Mouse (Mus musculus) embryonic facial prominence, embryonic 12.5 days (tissue): ENCODE measurements around the gene Gm28374. TPM values are rescaled to one million over a fixed set of nuclear protein-coding genes. Genes with fewer than 3 reads are reported as not detected.

Experiments
- ATAC-seq: fragments of 200-750 bp; cut with Nextera tagmentation; 2 replicates; pipeline ENCODE4 v1.8.0; 2017; ENCODE audit not compliant: insufficient number of reproducible peaks, insufficient read depth, low FRiP score, low TSS enrichment
- H3K27ac ChIP-seq: fragments of 300-500 bp; sonication (generic); 2 replicates; pipeline ENCODE4 v1.5.1; 2016; ENCODE audit warnings: mild to moderate bottlenecking
- H3K27me3 ChIP-seq: fragments of 300-500 bp; sonication (generic); 2 replicates; pipeline ENCODE4 v1.6.1; 2016; ENCODE audit warnings: mild to moderate bottlenecking, moderate library complexity
- H3K36me3 ChIP-seq: fragments of 300-500 bp; sonication (generic); 2 replicates; pipeline ENCODE4 v1.6.1; 2016; ENCODE audit warnings: mild to moderate bottlenecking
- H3K4me1 ChIP-seq: fragments of 300-500 bp; sonication (generic); 2 replicates; pipeline ENCODE4 v1.6.1; 2016
- H3K4me2 ChIP-seq: fragments of 300-500 bp; sonication (generic); replicated peaks from 2 replicates; pipeline ENCODE4 v1.6.1; 2016; ENCODE audit warnings: mild to moderate bottlenecking, moderate library complexity
- H3K4me3 ChIP-seq: fragments of 300-500 bp; sonication (generic); 2 replicates; pipeline ENCODE4 v1.5.1; 2016; ENCODE audit warnings: mild to moderate bottlenecking
- H3K9ac ChIP-seq: fragments of 300-500 bp; sonication (generic); 2 replicates; pipeline ENCODE4 v1.6.1; 2016; ENCODE audit warnings: mild to moderate bottlenecking, moderate library complexity
- H3K9me3 ChIP-seq: fragments of 300-500 bp; sonication (generic); 2 replicates; pipeline ENCODE4 v1.6.1; 2016; ENCODE audit warnings: mild to moderate bottlenecking, moderate library complexity
- WGBS: fragments of 180-500 bp; shearing (Covaris S2); methylation state at CpG from one replicate; pipeline ENCODE4 v1.1.7; 2016; 5-methylcytosine and 5-hydroxymethylcytosine counted together
- polyA plus RNA-seq: library from polyadenylated mRNA; unstranded; fragments of >200 nt; fragmentation: Nextera tagmentation; extraction: Ambion mirVana; gene quantifications from 2 replicates; pipeline ENCODE4 v1.2.1, GENCODE M21; 2016

The Gm28374 gene
- polyA plus RNA-seq, 1 experiment from 2014 or later, result 1.2 TPM

DNA sequence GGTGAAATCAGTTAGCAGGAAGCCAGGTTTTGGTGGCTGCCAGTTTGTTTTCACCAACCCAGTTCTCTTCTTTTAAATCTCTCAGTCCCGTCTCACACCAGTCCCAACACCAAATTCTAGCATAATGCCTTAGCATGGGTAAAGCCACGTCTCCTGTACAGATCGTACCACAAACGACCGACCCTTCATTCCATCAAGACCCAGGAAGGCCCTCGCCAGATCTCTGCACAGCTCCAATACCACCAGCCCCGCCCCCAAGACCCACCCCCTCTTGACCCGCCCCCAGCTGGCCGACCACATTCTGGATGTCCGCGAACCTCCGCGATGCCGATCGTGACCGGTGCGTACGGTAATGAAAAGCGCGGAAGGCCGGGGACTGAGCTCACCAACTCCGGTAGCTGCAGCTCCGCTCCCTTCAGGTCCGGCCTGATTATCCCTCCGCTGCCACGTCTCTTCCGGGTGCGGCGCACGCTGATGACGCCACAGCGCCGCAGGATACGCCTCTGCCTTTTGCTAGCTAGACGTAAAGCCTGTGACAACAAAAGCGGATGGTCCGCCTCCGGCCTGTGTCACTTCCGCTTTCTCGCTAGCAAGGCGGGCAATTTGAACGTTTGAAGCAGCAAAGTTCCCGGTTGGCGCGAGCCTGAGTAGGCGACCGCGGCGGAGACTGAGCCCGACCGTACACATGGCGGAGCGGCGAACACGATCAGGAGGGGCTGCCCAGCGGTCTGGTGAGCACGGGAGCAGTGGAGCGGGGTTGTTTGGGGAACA, 2.6 kb upstream of the Gm28374 start, which contains the start of the genes Zfpl1 and Cdca5:
Gene Zfpl1 (minus strand): TSS at position 479 of the 771 bp plus-strand sequence.
Gene Cdca5 (plus strand): TSS at position 506 of the 771 bp plus-strand sequence.
- Histone ChIP-seq H3K4me3 (peak within 1 kb of the TSS; percentile 80), H3K27ac (peak within 1 kb of the TSS; percentile 73), H3K4me2 (peak within 1 kb of the TSS; percentile 97), H3K9me3 (no peaks in the 10 kb centered on the region), H3K27me3 (no peaks in the 10 kb centered on the region), H3K9ac (peak within 1 kb of the TSS; percentile 79), H3K4me1 (peaks cover 14% of the 10 kb centered on the region), H3K36me3 (peaks cover 55% of the 10 kb centered on the region)
- WGBS, result under 1% methylated on average over 58 of the region's 58 CpGs
- ATAC-seq, result peak; percentile 86

DNA sequence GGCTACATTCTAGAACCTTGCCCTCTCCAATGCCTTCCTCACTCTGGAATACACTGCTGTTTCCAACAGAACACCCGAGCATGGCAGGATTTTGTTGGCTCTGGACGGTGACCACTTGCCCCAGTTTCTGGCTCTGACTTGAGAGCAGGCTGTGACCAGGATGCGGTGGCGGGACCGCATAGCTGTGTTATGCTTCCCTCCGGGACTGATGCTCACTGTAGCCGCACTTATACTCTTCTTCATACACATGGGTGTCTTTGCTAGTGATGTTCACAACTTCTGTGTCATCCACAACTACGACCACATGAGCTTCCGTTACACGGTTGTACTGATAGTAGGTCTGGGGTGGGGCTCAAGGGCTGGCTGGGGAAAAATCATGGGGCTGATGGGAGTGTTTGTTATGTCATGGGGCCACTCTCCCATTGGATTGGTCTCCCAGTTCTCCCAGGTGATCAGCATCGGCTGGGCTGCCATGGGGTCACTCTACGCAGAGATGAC, 2.0 kb downstream of the Gm28374 start, which contains the start of gene Tmem262:
Gene Tmem262 (plus strand): TSS at position 51 of the 498 bp plus-strand sequence.
- H3K4me1 ChIP-seq, result peaks cover 19% of the 10 kb centered on the region
- peaks cover 31% of the 10 kb centered on the region for H3K36me3 ChIP-seq

DNA sequence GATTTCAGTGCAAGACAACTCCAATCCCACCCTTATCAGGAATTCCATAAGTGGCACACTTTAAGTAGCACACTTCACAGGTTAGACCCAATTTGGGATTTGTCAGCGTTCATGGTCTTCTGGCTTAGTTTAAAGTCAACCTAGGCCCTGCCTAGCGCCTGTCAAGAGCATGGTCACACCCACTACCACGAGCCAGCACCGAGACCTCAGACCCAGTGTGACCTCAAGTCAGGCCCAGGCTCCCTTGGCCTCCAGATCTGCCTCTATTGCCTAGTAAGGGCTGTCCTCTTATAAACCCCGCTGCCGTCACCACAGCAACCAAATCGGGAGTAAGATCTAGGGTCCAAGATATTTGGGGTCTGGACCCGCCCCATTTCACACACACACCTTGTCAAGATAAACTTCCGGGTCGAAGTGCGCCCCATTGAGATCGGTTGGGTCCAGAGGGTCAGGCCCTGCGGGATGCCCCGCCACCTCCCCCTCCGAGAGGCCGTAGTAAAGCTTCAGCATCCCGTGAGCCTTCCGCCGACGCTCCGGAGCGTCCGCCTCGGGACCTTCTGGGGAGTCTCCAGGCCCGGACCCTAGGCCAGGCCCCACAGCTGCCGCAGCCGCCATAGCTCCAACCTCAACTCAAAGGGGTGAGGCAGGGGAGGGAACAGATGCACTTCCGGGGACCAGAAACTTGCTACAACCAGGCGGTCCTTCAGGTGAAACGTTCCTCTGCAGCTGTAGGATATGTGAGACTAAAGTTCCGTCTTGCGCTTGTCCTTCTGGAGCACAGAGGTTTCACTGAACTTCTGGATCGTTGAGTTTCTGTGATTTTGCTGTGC, 5.3 kb downstream of the Gm28374 start, which contains the start of gene Vps51:
Gene Vps51 (minus strand): TSS at position 668 of the 830 bp plus-strand sequence.
- peaks cover 42% of the 10 kb centered on the region for H3K36me3 ChIP-seq
- 3% methylated on average over 33 of the region's 33 CpGs for whole genome bisulfite sequencing
- H3K4me3 ChIP-seq, result peak within 1 kb of the TSS; percentile 64
- H3K4me1 ChIP-seq, result peaks cover 9% of the 10 kb centered on the region
- H3K9me3 ChIP-seq, result no peaks in the 10 kb centered on the region
- H3K9ac ChIP-seq, result peak within 1 kb of the TSS; percentile 71
- peak within 1 kb of the TSS; percentile 74 for H3K27ac ChIP-seq
- no peaks in the 10 kb centered on the region for H3K27me3 ChIP-seq
- peak within 1 kb of the TSS; percentile 82 for H3K4me2 ChIP-seq
- ATAC-seq, result peak; percentile 80

More for the DNA sequence above, 2.0 kb downstream of the Gm28374 start, which contains the start of gene Tmem262:
- no peak within 1 kb of the TSS for H3K27ac ChIP-seq
- H3K4me3 ChIP-seq, result no peak within 1 kb of the TSS
- no peak for ATAC-seq
- no peak within 1 kb of the TSS for H3K9ac ChIP-seq
- H3K9me3 ChIP-seq, result no peaks in the 10 kb centered on the region
- H3K27me3 ChIP-seq, result no peaks in the 10 kb centered on the region
- no peak within 1 kb of the TSS for H3K4me2 ChIP-seq
- 91% methylated on average over 12 of the region's 12 CpGs for WGBS

DNA sequence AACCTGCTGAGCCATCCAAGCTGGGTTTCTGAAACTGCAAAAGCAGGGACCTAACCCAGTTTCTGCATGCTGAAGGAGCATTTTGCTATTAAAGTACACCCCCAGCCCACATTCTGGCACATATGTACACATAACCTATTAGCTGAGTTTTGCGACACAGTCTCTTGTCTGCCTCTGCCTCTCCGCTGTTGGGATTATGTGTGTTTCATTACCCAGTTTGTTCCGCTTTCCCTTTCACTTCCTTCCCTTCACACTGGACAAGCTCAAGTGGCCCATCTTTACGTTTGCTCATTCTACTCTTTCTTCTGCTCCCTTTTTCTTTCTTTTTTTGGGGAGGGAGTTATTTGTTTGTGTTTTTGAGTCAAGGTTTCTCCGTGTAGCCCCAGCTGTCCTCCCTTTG, 8.2 kb downstream of the Gm28374 start:
- WGBS, result 89% methylated on average over 5 of the region's 5 CpGs
- peaks cover 9% of the 10 kb centered on the region for H3K4me1 ChIP-seq
- no peaks in the 10 kb centered on the region for H3K9me3 ChIP-seq
- no peak for ATAC-seq
- no peaks in the 10 kb centered on the region for H3K27me3 ChIP-seq
- no peak overlapping the region for H3K9ac ChIP-seq
- H3K4me3 ChIP-seq, result no peak overlapping the region
- no peak overlapping the region for H3K27ac ChIP-seq
- peaks cover 50% of the 10 kb centered on the region for H3K36me3 ChIP-seq
- H3K4me2 ChIP-seq, result no peak overlapping the region

DNA sequence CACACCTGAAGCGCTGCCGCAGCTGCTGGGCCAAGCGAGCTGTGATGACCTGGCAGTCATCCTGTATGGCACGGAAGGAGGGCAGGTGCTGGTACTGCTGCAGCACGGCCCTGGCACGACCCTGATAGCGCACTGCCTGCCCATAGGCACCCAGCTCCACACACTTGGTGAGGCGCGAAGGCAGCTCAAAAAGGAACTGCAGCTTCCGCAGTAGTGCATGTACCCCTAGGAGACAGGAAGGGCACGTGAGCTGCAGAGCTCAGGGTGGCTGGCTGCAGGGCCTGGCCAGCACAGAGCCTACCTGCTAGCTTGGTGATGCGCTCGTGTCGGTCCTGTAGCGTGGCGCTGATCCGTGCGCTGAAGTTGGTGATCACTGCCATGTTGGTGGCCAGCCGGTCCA, 10.8 kb downstream of the Gm28374 start:
- peaks cover 53% of the 10 kb centered on the region for H3K36me3 ChIP-seq
- peaks cover 19% of the 10 kb centered on the region for H3K4me1 ChIP-seq
- H3K4me2 ChIP-seq, result no peak overlapping the region
- no peak for ATAC-seq
- no peak overlapping the region for H3K9ac ChIP-seq
- WGBS, result 93% methylated on average over 19 of the region's 19 CpGs
- H3K9me3 ChIP-seq, result no peaks in the 10 kb centered on the region
- no peaks in the 10 kb centered on the region for H3K27me3 ChIP-seq
- no peak overlapping the region for H3K27ac ChIP-seq
- H3K4me3 ChIP-seq, result no peak overlapping the region

DNA sequence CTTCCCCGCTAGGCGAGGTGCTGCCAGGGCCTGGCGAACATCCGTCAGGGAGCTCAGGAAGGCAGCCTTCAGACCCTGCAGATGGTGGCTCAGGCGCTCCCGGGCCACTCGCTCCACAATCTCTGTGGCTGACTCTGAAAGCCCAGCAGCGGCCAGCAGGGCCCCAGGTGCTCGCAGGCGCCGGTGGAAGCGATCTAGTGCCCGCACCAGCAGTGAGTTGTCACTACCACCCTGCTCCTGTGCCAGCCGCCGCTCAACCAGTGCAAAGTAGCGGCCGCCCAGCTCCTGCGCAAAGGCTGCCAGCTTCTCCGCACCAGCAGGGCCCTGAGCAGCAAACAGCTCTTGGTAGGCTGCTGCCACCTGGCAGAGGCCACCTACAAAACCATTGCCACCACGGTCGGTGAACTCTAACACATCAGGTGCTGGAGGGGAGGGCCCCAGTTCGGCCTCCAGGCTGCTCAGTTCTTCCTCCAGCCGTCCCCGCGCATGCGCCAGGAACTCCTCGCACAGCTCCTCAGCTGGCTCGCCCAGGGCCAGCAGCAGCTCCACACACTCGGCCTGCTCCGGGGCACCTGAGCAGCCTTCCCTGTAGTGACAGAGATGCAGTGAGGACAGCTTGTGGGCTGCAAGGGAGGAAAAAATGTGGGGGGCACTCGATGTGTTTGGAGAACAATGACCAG, 11.3 kb downstream of the Gm28374 start:
- Histone ChIP-seq H3K4me3 (no peak overlapping the region), H3K27me3 (no peaks in the 10 kb centered on the region), H3K9me3 (no peaks in the 10 kb centered on the region), H3K4me2 (no peak overlapping the region), H3K4me1 (peaks cover 15% of the 10 kb centered on the region), H3K27ac (no peak overlapping the region), H3K9ac (no peak overlapping the region), H3K36me3 (peaks cover 53% of the 10 kb centered on the region)
- ATAC-seq, result no peak
- 90% methylated on average over 31 of the region's 31 CpGs for WGBS

DNA sequence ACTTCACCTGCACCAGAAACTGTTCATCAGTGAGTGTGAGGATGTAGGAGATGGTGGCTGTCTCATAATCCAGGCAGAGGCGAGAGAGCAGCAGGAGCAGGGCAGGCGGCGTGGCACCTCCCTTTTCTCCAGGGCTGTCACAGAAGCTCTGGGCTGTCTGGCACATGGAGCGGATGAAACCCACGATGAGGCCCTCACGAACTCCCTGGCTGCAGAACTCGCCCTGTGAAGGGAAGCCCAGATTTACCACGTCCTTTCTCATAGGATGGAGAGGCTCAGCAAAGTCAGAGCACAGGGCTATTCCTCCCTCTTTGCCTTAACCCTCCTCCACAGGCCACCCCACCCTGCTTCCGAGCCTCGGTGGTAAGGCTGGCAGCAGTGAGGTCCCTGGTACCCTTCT, 12.2 kb downstream of the Gm28374 start:
- H3K27me3 ChIP-seq, result no peaks in the 10 kb centered on the region
- peaks cover 15% of the 10 kb centered on the region for H3K4me1 ChIP-seq
- H3K4me3 ChIP-seq, result no peak overlapping the region
- H3K9me3 ChIP-seq, result no peaks in the 10 kb centered on the region
- H3K4me2 ChIP-seq, result no peak overlapping the region
- peaks cover 53% of the 10 kb centered on the region for H3K36me3 ChIP-seq
- no peak overlapping the region for H3K9ac ChIP-seq
- no peak for ATAC-seq
- 89% methylated on average over 10 of the region's 10 CpGs for WGBS
- H3K27ac ChIP-seq, result no peak overlapping the region

DNA sequence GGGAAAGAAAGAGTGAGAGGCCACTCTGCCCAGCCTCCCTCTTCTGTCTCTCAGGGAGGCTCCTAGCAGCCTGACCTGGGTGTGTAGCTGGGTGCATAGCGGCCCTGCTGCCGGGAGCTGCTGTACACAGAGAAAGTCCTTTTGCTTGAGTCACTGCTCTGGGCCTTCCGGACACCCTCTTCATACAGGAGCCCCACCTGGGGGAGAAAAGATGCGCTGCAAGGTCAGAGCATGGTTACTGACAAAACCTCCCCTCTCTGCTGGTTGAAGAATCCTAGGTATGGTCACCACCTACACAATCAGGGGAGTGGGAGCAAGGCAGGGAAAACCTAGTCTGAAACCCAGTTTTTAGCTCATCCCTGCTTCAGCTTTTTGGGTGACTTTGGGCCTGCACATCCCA, 13.1 kb downstream of the Gm28374 start:
- Histone ChIP-seq H3K4me3 (no peak overlapping the region), H3K27me3 (no peaks in the 10 kb centered on the region), H3K4me1 (peaks cover 15% of the 10 kb centered on the region), H3K9me3 (no peaks in the 10 kb centered on the region), H3K9ac (no peak overlapping the region), H3K27ac (no peak overlapping the region), H3K4me2 (no peak overlapping the region), H3K36me3 (peaks cover 46% of the 10 kb centered on the region)
- 76% methylated on average over 4 of the region's 4 CpGs for WGBS
- ATAC-seq, result no peak

DNA sequence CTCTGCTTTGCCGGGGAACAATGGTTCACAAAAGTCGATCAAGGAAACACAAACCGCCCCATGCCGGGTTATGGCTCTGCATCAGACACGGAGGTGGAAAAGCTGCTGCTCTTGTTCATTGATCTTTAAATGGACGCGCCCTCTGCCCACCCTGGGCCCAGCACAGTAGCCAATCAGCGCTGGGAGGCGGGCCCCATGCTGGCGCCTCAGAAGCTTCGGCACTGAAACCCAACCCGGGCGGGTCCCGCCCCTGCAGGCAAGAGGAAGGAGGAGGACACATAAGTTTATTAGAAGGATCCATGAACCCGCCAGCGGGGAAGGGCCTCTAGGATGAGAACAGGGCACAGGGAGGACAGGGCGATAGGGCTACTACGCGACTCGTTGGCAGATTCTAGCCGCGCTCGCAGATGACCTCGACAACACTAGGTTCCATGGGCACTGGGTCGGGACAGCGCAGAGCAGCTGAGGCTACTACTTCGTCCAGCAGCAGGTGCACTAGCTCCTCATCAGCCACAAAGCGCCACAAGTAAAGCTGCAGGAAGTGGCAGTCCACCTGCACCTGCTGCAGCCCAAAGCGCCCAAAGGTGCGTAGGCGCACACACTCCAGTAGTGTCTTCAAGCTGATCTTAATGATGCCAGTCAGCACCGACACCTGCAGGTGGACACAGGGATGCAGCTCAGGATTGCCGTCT, 14.2 kb downstream of the Gm28374 start, which contains the start of gene Tm7sf2:
Gene Tm7sf2 (minus strand): TSS at position 650 of the 692 bp plus-strand sequence.
- Histone ChIP-seq H3K27ac (peak within 1 kb of the TSS; percentile 80), H3K9ac (peak within 1 kb of the TSS; percentile 59), H3K27me3 (no peaks in the 10 kb centered on the region), H3K36me3 (peaks cover 36% of the 10 kb centered on the region), H3K4me3 (peak within 1 kb of the TSS; percentile 47), H3K4me2 (peak within 1 kb of the TSS; percentile 88), H3K4me1 (peaks cover 16% of the 10 kb centered on the region), H3K9me3 (no peaks in the 10 kb centered on the region)
- peak; percentile 87 for ATAC-seq
- WGBS, result 11% methylated on average over 33 of the region's 33 CpGs

DNA sequence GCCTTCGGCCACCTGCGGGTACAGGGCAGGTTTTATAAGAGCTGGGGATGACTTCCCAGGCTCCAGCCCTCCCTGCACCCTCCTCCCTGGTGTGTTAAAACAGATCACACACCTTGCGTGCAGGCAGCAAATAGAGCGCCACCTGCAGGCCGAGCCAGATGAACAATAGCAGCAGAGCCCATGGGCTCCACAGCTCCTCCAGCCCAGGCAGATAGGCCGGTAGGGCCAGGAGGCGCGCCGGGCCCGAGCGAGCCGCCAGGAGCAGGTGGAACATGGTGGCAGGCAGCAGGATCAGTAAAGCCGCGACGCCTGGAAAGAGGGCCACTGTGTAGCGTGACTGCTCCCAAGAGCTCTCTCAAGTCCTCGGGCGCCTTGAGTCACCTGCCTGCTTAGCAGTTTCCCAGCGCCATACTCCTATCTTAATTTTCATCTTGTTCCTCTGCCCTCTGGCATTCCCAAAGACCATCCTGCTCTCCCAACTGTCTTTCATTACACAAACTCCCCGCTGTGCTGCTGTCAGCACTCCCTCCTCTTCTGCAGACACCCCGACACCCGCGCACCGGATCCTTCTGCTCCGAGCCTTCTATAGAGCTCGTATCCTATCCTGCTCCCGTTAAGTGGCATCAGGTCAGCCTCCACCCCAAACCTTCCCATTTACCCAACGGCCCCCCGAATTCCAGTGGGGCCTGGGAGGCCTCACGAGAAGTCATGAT, 14.9 kb downstream of the Gm28374 start:
- Histone ChIP-seq H3K4me1 (peaks cover 23% of the 10 kb centered on the region), H3K36me3 (peaks cover 32% of the 10 kb centered on the region), H3K9me3 (no peaks in the 10 kb centered on the region), H3K4me2 (peak overlapping the region; percentile 88), H3K9ac (peak overlapping the region; percentile 59), H3K27ac (peak overlapping the region; percentile 80), H3K4me3 (peak overlapping the region; percentile 47), H3K27me3 (no peaks in the 10 kb centered on the region)
- 2% methylated on average over 30 of the region's 30 CpGs for WGBS
- peak; percentile 31 for ATAC-seq
